Mouse (Mus musculus): ENCODE measurements around the gene Olfr1307.

The Olfr1307 gene

DNA sequence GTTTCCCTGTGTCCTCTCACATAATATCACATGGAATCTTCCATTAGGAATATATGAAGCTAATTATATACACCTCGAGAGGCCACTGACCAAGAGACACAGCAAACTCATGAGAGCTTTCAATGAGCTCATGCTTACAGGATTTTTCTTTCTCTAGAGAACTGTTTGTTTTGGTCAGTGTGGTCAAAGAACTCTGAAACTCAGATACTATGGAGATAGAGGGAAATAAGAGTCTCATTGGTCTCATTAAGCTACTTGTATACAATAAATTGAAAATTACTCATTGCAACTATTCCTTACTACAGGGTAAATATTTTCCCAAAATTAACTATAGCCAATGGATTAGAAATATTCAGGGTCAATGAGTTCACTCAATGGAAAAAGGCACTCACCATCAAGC, at the start of gene Olfr1307:
TSS of gene Olfr1307 (minus strand) at position 101 of the 400 bp plus-strand sequence.
- 74% methylated on average over 1 of the region's 1 CpGs for WGBS

DNA sequence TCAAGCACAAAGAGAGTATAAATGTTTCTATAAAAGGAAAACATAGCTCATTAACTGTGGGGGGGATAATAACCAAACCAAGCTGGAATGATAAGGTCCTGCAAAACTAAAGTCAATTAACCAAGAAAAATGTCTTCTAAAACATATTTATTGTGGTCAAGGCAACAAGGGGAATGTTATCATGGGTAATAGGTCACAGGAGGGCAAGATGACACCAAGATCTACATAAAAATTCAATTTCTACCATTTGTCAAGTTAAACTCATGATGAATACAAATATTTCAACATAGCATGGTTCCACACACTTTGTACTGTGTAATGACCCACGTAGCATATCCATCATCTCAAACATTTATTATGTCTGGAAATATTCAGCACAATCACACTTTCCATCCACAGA, 40.9 kb upstream of the Olfr1307 start, which contains the start of gene Olfr1309:
TSS of gene Olfr1309 (minus strand) at position 101 of the 400 bp plus-strand sequence.
- 75% methylated on average over 1 of the region's 1 CpGs for WGBS

DNA sequence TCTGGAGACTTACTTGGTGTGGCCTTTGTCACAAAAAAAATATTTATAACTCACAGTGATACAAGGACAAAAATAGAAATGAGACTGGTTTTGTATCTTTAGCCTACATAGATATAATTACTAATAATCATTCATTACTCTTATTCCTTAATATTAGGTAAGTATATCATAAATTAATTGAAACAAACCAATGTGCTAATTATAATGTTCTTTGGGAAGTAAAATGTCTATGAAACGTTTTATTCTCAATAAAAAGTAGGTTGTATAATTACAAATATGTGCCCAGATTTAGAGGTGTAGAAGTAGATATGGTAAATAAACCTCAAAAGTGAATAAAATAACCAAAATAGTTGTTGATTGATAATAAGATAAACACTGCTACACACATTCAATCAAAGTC, 15.6 kb upstream of the Olfr1307 start, which contains the start of gene Olfr1308:
TSS of gene Olfr1308 (minus strand) at position 101 of the 400 bp plus-strand sequence.
- 59% methylated on average over 1 of the region's 1 CpGs for WGBS

DNA sequence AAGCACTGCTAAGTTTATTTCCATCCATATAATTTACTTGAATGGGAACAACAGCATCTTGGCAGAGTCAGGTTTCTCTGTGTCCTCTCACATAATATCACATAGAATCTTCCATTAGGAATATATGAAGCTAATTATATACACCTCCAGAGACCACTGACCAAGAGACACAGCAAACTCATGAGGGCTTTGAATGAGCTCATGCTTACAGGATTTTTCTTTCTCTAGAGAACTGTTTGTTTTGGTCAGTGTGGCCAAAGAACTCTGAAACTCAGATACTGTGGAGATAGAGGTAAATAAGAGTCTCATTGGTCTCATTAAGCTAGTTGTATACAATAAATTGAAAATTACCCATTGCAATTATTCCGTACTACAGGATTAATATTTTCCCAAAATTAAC, 33.1 kb downstream of the Olfr1307 start, which contains the start of gene Olfr1306:
TSS of gene Olfr1306 (minus strand) at position 101 of the 400 bp plus-strand sequence.
- 71% methylated on average over 1 of the region's 1 CpGs for WGBS

Data from cerebral cortex, adult 2 months (tissue).